Mouse (Mus musculus) hindbrain, embryonic 14.5 days (tissue): ENCODE measurements at regions not wholly inside any gene's neighbourhood (a gene's known extent, or its start where the extent isn't known, plus 50 kb on each side); places are given as distances from the start of the nearest gene placed in this dataset.

Experiments used
- ATAC-seq: fragments of 200-750 bp; cut with Nextera tagmentation; 2 replicates; pipeline ENCODE4 v1.8.0; 2017; ENCODE audit warnings: moderate number of reproducible peaks, mild to moderate bottlenecking, moderate TSS enrichment, moderate library complexity; ENCODE audit not compliant: low FRiP score
- DNase-seq: peaks from one replicate; pipeline ENCODE4 v3.0.0-alpha.2; 2015; ENCODE audit warnings: low spot score
- H3K27ac ChIP-seq: fragments of 300-500 bp; sonication (generic); 2 replicates; pipeline ENCODE4 v1.5.1; 2014; ENCODE audit warnings: mild to moderate bottlenecking, moderate library complexity
- H3K27me3 ChIP-seq: fragments of 300-500 bp; sonication (generic); 2 replicates; pipeline ENCODE4 v1.6.1; 2014; ENCODE audit warnings: mild to moderate bottlenecking, low read length, mixed read lengths; ENCODE audit not compliant: control insufficient read depth, insufficient read depth
- H3K36me3 ChIP-seq: fragments of 300-500 bp; sonication (generic); replicated peaks from 2 replicates; pipeline ENCODE4 v1.6.1; 2014; ENCODE audit not compliant: control insufficient read depth, insufficient read depth
- H3K4me1 ChIP-seq: fragments of 300-500 bp; sonication (generic); replicated peaks from 2 replicates; pipeline ENCODE4 v1.6.1; 2014; ENCODE audit warnings: antibody characterized with exemption, low read length, mixed read lengths; ENCODE audit not compliant: control insufficient read depth, insufficient read depth
- H3K4me2 ChIP-seq: fragments of 300-500 bp; sonication (generic); replicated peaks from 2 replicates; pipeline ENCODE4 v1.6.1; 2014; ENCODE audit warnings: mild to moderate bottlenecking, moderate library complexity
- H3K4me3 ChIP-seq: fragments of 300-500 bp; sonication (generic); replicated peaks from 2 replicates; pipeline ENCODE4 v1.5.1; 2014; ENCODE audit warnings: mild to moderate bottlenecking, low read length
- H3K9ac ChIP-seq: fragments of 300-500 bp; sonication (generic); 2 replicates; pipeline ENCODE4 v1.6.1; 2014
- H3K9me3 ChIP-seq: fragments of 300-500 bp; sonication (generic); 2 replicates; pipeline ENCODE4 v1.6.1; 2016; ENCODE audit warnings: low read length; ENCODE audit not compliant: control insufficient read depth
- WGBS: fragments of 180-500 bp; shearing (Covaris S2); extraction: QIAGEN DNeasy Blood & Tissue Kit; methylation state at CpG from one replicate; pipeline ENCODE4 v1.1.7; 2014; 5-methylcytosine and 5-hydroxymethylcytosine counted together

DNA sequence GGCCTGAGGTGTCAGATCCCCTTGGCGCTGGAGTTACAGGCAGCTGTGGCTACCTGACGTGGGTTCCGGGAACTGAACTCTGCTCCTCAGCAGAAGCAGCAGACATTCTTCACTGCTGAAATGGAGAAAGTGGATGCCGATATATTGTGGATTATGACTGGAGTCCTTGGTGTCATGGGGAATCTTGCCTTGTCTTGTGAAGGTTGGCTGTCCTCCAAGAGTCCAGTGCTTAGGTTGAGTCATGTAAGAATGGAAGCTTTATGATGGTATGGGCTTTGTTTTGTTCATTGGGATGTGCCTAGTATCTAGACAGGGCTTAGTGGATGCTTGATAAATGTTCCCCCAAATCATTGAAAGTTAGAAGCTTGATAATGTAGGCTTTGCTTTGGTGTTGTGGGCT is 205.2 kb upstream of the Pgrmc2 start:
- Histone ChIP-seq H3K36me3 (no peaks in the 10 kb centered on the region), H3K27ac (no peak overlapping the region), H3K4me1 (peaks cover 14% of the 10 kb centered on the region; the same call in 1 of the 2 replicates), H3K4me2 (no peak overlapping the region), H3K9me3 (no peaks in the 10 kb centered on the region), H3K4me3 (no peak overlapping the region), H3K27me3 (no peaks in the 10 kb centered on the region), H3K9ac (no peak overlapping the region)
- no peak for ATAC-seq
- WGBS: 90% methylated on average over 4 of the region's 4 CpGs
- no peak for DNase-seq

DNA sequence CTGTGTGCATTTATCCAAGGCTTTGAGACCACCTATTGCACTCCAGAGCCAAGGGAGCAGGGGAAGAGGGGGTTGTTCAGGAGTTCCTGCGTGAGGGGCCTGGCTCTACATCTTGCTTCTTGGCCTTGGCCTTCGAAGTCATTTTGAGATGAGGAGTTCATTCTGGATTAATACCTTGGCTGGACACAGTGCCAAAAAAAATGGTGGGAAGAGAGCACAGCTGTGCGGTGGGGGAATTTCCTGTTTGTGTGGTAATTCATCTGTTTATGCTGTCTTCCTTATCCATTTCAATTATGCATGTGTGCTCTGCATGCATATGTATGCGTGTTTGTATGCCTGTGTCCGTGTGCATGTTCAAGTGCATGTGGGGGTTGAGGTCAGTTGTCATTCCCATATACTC is 202.5 kb upstream of the Pgrmc2 start:
- peak overlapping the region; percentile 29; the same call in 1 of the 2 replicates for H3K27ac ChIP-seq
- H3K4me1 ChIP-seq: peaks cover 14% of the 10 kb centered on the region; the same call in 1 of the 2 replicates
- no peak for DNase-seq
- H3K27me3 ChIP-seq: no peaks in the 10 kb centered on the region
- H3K36me3 ChIP-seq: no peaks in the 10 kb centered on the region
- no peak overlapping the region for H3K4me3 ChIP-seq
- WGBS: 75% methylated on average over 5 of the region's 5 CpGs
- 0 out of 2 replicates have a peak overlapping the region, but pooled peaks have one; percentile 16 for H3K9ac ChIP-seq
- H3K9me3 ChIP-seq: no peaks in the 10 kb centered on the region
- no peak for ATAC-seq
- H3K4me2 ChIP-seq: no peak overlapping the region

DNA sequence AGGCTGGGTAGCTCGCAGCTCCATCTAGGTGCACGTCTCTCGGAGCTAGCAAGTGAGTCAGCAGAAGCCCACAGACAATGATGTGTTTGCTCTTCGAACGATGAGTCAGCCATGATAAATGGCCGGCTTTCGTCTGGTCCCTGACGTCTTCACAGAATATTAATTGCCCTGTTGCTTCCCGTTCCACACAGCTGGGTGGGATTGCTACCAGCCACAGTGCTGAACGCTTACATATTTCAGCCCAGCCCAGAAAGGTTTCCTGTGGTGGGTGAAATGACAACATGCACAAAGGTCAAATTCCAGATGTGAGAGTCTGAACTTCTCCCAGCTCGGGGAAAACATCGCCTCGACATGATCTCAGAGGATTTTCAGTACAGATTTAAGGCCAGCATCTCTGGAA is 202.1 kb upstream of the Pgrmc2 start:
- peak overlapping the region; percentile 29; the same call in 1 of the 2 replicates for H3K27ac ChIP-seq
- H3K36me3 ChIP-seq: no peaks in the 10 kb centered on the region
- H3K4me1 ChIP-seq: peaks cover 14% of the 10 kb centered on the region; the same call in 1 of the 2 replicates
- H3K4me3 ChIP-seq: no peak overlapping the region
- 0 out of 2 replicates have a peak overlapping the region, but pooled peaks have one; percentile 16 for H3K9ac ChIP-seq
- H3K27me3 ChIP-seq: no peaks in the 10 kb centered on the region
- ATAC-seq (no peak), DNase-seq (peak; percentile 49)
- H3K9me3 ChIP-seq: no peaks in the 10 kb centered on the region
- no peak overlapping the region for H3K4me2 ChIP-seq
- 30% methylated on average over 13 of the region's 13 CpGs for WGBS

DNA sequence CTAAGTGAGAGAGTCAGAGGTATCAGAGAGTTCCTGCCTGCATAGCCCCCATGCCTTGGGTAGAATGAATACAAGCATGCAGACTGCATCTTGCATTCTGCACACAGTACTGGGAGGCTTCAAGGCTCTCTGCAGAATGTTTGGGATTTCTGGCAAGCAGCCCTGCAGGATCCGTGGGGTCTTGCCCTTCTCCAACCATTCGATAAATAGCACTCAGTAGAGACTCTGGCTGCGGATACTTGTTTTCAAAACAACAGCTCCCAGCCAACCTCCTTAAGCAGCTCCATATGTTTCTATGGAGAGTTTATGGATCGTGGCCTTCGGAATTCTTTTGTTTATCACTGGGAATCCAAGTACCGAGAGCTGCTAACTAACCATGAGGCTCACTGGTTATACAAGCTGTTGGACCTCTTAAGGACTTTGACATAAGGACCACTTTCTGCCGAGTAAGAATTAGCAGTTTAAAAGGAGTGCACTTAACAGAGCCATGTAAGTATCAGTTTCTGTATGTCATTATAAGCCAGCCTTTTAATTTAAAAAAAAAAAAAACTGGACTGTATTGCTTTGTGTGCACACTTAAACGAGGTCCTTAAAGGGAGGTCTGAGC is 199.7 kb upstream of the Pgrmc2 start:
- 53% methylated on average over 8 of the region's 8 CpGs for WGBS
- no peaks in the 10 kb centered on the region for H3K27me3 ChIP-seq
- no peak overlapping the region for H3K27ac ChIP-seq
- H3K9ac ChIP-seq: no peak overlapping the region
- H3K36me3 ChIP-seq: no peaks in the 10 kb centered on the region
- ATAC-seq: peak; percentile 46; the same call in 1 of the 2 replicates
- peaks cover 14% of the 10 kb centered on the region; the same call in 1 of the 2 replicates for H3K4me1 ChIP-seq
- no peak overlapping the region for H3K4me3 ChIP-seq
- no peak overlapping the region for H3K4me2 ChIP-seq
- no peaks in the 10 kb centered on the region for H3K9me3 ChIP-seq
- DNase-seq: no peak

DNA sequence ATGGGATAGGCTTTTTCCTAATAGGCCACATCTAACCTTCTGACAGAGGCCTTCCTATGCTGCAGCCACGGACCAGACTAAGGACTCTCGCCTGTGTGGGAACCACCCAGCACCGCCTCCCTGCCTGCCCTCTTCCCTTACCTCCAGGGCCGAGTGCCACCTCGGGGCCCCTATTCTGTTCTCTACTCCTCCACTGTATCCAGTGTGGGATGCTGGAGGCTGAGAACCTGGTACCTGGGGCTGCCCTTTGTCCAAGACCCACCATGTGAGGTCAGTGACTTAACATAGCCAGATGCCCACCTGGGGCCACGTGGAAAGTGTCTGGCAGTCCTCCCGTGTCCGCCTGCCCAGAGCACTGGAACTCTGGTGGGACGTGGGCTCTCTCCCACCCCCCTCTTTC is 193.2 kb upstream of the Pgrmc2 start:
- Histone ChIP-seq H3K4me1 (no peaks in the 10 kb centered on the region), H3K27ac (no peak overlapping the region), H3K4me3 (no peak overlapping the region), H3K9ac (no peak overlapping the region), H3K36me3 (no peaks in the 10 kb centered on the region), H3K27me3 (no peaks in the 10 kb centered on the region), H3K4me2 (no peak overlapping the region), H3K9me3 (no peaks in the 10 kb centered on the region)
- ATAC-seq (no peak), DNase-seq (no peak)
- 85% methylated on average over 9 of the region's 9 CpGs for WGBS

DNA sequence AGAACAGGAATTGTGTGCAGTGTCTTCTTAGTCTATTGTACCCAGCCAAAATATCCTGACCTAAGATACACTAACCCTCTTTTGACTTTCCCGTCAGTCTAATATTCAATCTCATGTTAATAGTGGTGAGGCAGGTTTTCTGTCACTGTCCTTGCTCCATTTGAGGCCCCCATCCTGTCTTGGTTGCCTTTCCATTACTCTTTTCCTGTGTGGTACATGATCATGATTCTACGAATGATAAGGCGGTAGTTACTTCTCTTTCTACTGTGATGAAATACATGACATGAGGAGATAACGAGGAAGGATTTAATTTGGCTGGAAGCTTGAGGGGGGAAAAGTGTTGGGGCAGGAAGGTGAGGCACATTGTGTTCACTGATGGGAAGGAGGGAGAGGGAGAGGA is 185.7 kb upstream of the Pgrmc2 start:
- Histone ChIP-seq H3K4me3 (no peak overlapping the region), H3K9ac (no peak overlapping the region), H3K27me3 (no peaks in the 10 kb centered on the region), H3K4me1 (no peaks in the 10 kb centered on the region), H3K27ac (no peak overlapping the region), H3K9me3 (no peaks in the 10 kb centered on the region), H3K4me2 (no peak overlapping the region), H3K36me3 (no peaks in the 10 kb centered on the region)
- no peak for ATAC-seq
- WGBS: 95% methylated on average over 4 of the region's 4 CpGs
- no peak for DNase-seq

DNA sequence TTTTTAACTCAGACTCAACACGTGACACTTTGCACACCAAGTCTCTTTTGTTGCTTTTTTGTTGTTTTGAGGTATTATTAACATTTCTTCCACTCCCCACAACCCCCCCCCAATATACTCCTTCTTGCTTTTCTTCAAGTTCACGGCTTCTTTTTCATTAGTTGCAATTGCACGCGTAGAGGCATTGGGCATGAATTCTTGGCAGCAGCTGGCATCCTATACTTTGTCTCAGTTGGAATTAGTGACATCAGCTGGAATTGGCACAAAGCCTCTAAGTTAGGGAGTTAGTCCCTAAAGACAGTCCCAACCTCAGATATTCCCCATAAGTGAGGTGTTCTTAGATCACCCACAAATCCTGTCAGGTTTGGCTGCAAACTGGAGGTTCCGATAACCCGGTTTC is 183.4 kb upstream of the Pgrmc2 start:
- Histone ChIP-seq H3K36me3 (no peaks in the 10 kb centered on the region), H3K4me2 (no peak overlapping the region), H3K27me3 (no peaks in the 10 kb centered on the region), H3K9ac (no peak overlapping the region), H3K9me3 (no peaks in the 10 kb centered on the region), H3K4me1 (no peaks in the 10 kb centered on the region), H3K4me3 (no peak overlapping the region), H3K27ac (no peak overlapping the region)
- DNase-seq (no peak), ATAC-seq (no peak)
- WGBS: 83% methylated on average over 6 of the region's 6 CpGs

DNA sequence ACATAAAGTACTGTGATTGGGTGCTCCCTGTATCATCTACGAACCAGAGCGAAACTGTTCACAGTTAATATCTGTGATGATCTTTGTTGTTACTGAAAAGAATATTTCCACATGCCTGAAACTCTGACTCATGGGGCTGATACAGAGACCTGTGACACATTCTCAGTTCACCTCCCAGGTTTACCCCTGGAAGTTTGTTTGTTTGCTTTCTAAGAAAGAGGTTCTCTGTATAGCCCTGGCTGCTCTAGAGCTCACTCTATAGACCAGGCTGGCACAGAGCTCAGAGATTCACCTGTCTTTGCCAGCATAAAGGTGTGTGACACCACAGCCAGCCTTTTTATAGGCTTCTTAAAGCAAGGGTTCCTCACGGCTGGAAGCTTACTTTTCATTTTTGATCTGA is 182.6 kb upstream of the Pgrmc2 start:
- H3K4me3 ChIP-seq: no peak overlapping the region
- H3K9ac ChIP-seq: no peak overlapping the region
- no peaks in the 10 kb centered on the region for H3K9me3 ChIP-seq
- no peaks in the 10 kb centered on the region for H3K4me1 ChIP-seq
- no peaks in the 10 kb centered on the region for H3K36me3 ChIP-seq
- DNase-seq (no peak), ATAC-seq (no peak)
- WGBS: 97% methylated on average over 3 of the region's 3 CpGs
- H3K27ac ChIP-seq: no peak overlapping the region
- H3K27me3 ChIP-seq: no peaks in the 10 kb centered on the region
- H3K4me2 ChIP-seq: no peak overlapping the region

DNA sequence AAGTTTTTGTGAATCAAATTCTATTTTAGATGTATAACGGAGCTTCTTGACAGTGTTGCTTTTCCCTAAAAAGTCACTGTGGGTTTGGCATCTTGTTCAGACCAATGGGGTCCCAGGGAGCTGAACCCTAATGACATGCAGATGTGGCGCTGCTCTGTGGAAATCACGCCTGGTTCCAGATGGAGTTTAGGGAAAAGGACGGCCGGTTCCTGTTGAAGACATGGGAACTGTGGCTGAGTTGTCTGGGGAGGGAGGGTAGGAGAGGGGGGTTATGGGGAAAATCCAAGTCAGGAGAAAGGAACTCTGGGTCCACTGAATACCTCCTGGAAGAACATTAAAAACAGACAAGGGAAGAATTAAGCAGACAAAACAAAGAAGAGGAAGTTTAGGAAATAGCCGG is 175.4 kb upstream of the Pgrmc2 start:
- WGBS: 69% methylated on average over 6 of the region's 6 CpGs
- no peak overlapping the region for H3K4me2 ChIP-seq
- H3K9ac ChIP-seq: no peak overlapping the region
- no peak overlapping the region for H3K4me3 ChIP-seq
- DNase-seq (no peak), ATAC-seq (no peak)
- no peaks in the 10 kb centered on the region for H3K9me3 ChIP-seq
- no peak overlapping the region for H3K27ac ChIP-seq
- no peaks in the 10 kb centered on the region for H3K36me3 ChIP-seq
- no peaks in the 10 kb centered on the region for H3K27me3 ChIP-seq
- H3K4me1 ChIP-seq: no peaks in the 10 kb centered on the region

DNA sequence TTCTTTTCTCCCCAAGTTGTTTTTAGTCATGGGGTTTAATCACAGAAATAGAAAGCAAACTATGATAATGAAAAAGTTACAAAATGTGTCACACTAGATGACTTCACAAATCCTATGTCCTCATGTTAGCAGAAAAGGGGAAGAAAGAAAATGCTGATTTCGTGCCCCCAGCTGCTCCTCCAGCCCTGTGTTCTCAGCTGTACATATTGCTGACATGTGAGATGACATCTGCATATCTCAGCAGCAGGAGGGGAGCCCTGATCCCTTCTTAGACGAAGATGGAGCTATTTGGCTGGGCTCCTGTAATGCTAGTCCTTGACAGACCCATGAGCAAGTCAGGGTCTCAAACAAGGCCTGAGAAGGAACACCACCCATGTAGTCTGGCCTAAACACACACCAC is 162.1 kb upstream of the Pgrmc2 start:
- WGBS: 53% methylated on average over 2 of the region's 2 CpGs

More for the DNA sequence above, 162.1 kb upstream of the Pgrmc2 start:
- no peak overlapping the region for H3K4me2 ChIP-seq
- H3K9me3 ChIP-seq: no peaks in the 10 kb centered on the region
- H3K27ac ChIP-seq: no peak overlapping the region
- H3K4me1 ChIP-seq: no peaks in the 10 kb centered on the region
- H3K36me3 ChIP-seq: no peaks in the 10 kb centered on the region
- DNase-seq: no peak
- no peak for ATAC-seq
- H3K9ac ChIP-seq: no peak overlapping the region
- no peak overlapping the region for H3K4me3 ChIP-seq
- no peaks in the 10 kb centered on the region for H3K27me3 ChIP-seq
